Mouse (Mus musculus): ENCODE results near the gene Sv2a. TPM values are rescaled to one million over a fixed set of nuclear protein-coding genes. Genes with fewer than 3 reads are reported as not detected.

Gene Sv2a
- polyA plus RNA-seq (2015; fragmentation: Nextera tagmentation; extraction: Ambion mirVana) = 3.7 and 4.4 TPM in 2 replicates

- 1% methylated on average over 19 of the region's 23 CpGs for WGBS
- Histone ChIP-seq H3K9ac (peak within 1 kb of the TSS; percentile 58), H3K9me3 (no peaks in the 10 kb centered on the region), H3K27ac (no peak within 1 kb of the TSS), H3K4me2 (peak within 1 kb of the TSS; percentile 81), H3K36me3 (peaks cover 22% of the 10 kb centered on the region), H3K4me3 (peak within 1 kb of the TSS; percentile 52), H3K4me1 (peaks cover 17% of the 10 kb centered on the region), H3K27me3 (no peaks in the 10 kb centered on the region)
- ATAC-seq (ENCODE audit: borderline replicate concordance, extremely low read depth, low FRiP score, low TSS enrichment) = peak; percentile 56
Observed at GRCm38 (mm10) chr3:96180727-96181477, at the start of gene Sv2a. Sv2a (plus strand) TSS chr3:96181151.

GRCm38 (mm10) chr3:96132478-96132877 is 48.5 kb upstream of the Sv2a start:
- 69% methylated on average over 3 of the region's 3 CpGs for WGBS
- no peak overlapping the region for H3K4me2 ChIP-seq

GRCm38 (mm10) chr3:96133327-96133905 is 47.5 kb upstream of the Sv2a start:
- Histone ChIP-seq H3K9me3 (no peaks in the 10 kb centered on the region), H3K27me3 (no peaks in the 10 kb centered on the region), H3K4me3 (no peak overlapping the region), H3K36me3 (peaks cover 7% of the 10 kb centered on the region; the same call in 1 of the 2 replicates), H3K27ac (peak overlapping the region; percentile 4; the same call in 1 of the 2 replicates), H3K9ac (no peak overlapping the region), H3K4me2 (no peak overlapping the region), H3K4me1 (0 out of 2 replicates have a peak, but pooled peaks cover 10% of the 10 kb centered on the region)
- WGBS = 26% methylated on average over 11 of the region's 11 CpGs
- ATAC-seq (ENCODE audit: borderline replicate concordance, extremely low read depth, low FRiP score, low TSS enrichment) = no peak

More at GRCm38 (mm10) chr3:96132478-96132877, 48.5 kb upstream of the Sv2a start:
- Histone ChIP-seq H3K4me1 (0 out of 2 replicates have a peak, but pooled peaks cover 13% of the 10 kb centered on the region), H3K9ac (no peak overlapping the region), H3K9me3 (no peaks in the 10 kb centered on the region), H3K27ac (no peak overlapping the region), H3K4me3 (no peak overlapping the region), H3K36me3 (peaks cover 3% of the 10 kb centered on the region; the same call in 1 of the 2 replicates), H3K27me3 (no peaks in the 10 kb centered on the region)
- ATAC-seq (ENCODE audit: borderline replicate concordance, extremely low read depth, low FRiP score, low TSS enrichment) = no peak

GRCm38 (mm10) chr3:96135011-96135410 is 45.9 kb upstream of the Sv2a start:
- no peak overlapping the region for H3K9ac ChIP-seq
- 64% methylated on average over 3 of the region's 3 CpGs for WGBS
- H3K9me3 ChIP-seq = no peaks in the 10 kb centered on the region
- no peak for ATAC-seq (ENCODE audit: borderline replicate concordance, extremely low read depth, low FRiP score, low TSS enrichment)
- H3K27me3 ChIP-seq = no peaks in the 10 kb centered on the region
- no peak overlapping the region for H3K27ac ChIP-seq
- H3K36me3 ChIP-seq = peaks cover 15% of the 10 kb centered on the region; the same call in 1 of the 2 replicates
- H3K4me1 ChIP-seq = 0 out of 2 replicates have a peak, but pooled peaks cover 10% of the 10 kb centered on the region
- no peak overlapping the region for H3K4me2 ChIP-seq
- no peak overlapping the region for H3K4me3 ChIP-seq

- 14% methylated on average over 5 of the region's 5 CpGs for WGBS
- H3K27ac ChIP-seq = no peak overlapping the region
- no peaks in the 10 kb centered on the region for H3K4me1 ChIP-seq
- H3K4me2 ChIP-seq = no peak overlapping the region
- no peaks in the 10 kb centered on the region for H3K27me3 ChIP-seq
- H3K9me3 ChIP-seq = no peaks in the 10 kb centered on the region
- H3K36me3 ChIP-seq = peaks cover 44% of the 10 kb centered on the region
- no peak for ATAC-seq (ENCODE audit: borderline replicate concordance, extremely low read depth, low FRiP score, low TSS enrichment)
- H3K9ac ChIP-seq = no peak overlapping the region
- H3K4me3 ChIP-seq = no peak overlapping the region
Observed at GRCm38 (mm10) chr3:96147950-96148349, 33.0 kb upstream of the Sv2a start.

- Histone ChIP-seq H3K4me2 (no peak overlapping the region), H3K4me1 (no peaks in the 10 kb centered on the region), H3K4me3 (no peak overlapping the region), H3K9me3 (no peaks in the 10 kb centered on the region), H3K27ac (no peak overlapping the region), H3K27me3 (no peaks in the 10 kb centered on the region), H3K9ac (no peak overlapping the region), H3K36me3 (peaks cover 53% of the 10 kb centered on the region)
- WGBS = 87% methylated on average over 7 of the region's 7 CpGs
- no peak for ATAC-seq (ENCODE audit: borderline replicate concordance, extremely low read depth, low FRiP score, low TSS enrichment)
Observed at GRCm38 (mm10) chr3:96151836-96152235, 29.1 kb upstream of the Sv2a start.

GRCm38 (mm10) chr3:96152611-96153010 is 28.3 kb upstream of the Sv2a start:
- WGBS = 88% methylated on average over 5 of the region's 5 CpGs
- Histone ChIP-seq H3K4me3 (no peak overlapping the region), H3K36me3 (peaks cover 53% of the 10 kb centered on the region), H3K9ac (no peak overlapping the region), H3K4me2 (no peak overlapping the region), H3K9me3 (no peaks in the 10 kb centered on the region), H3K27ac (no peak overlapping the region), H3K4me1 (no peaks in the 10 kb centered on the region), H3K27me3 (no peaks in the 10 kb centered on the region)
- no peak for ATAC-seq (ENCODE audit: borderline replicate concordance, extremely low read depth, low FRiP score, low TSS enrichment)

- no peak for ATAC-seq (ENCODE audit: borderline replicate concordance, extremely low read depth, low FRiP score, low TSS enrichment)
- Histone ChIP-seq H3K27ac (no peak overlapping the region), H3K4me2 (no peak overlapping the region), H3K4me3 (no peak overlapping the region), H3K36me3 (peaks cover 52% of the 10 kb centered on the region), H3K9me3 (no peaks in the 10 kb centered on the region), H3K27me3 (no peaks in the 10 kb centered on the region), H3K9ac (no peak overlapping the region), H3K4me1 (peaks cover 9% of the 10 kb centered on the region)
- WGBS = 83% methylated on average over 8 of the region's 8 CpGs
Observed at GRCm38 (mm10) chr3:96155501-96155900, 25.4 kb upstream of the Sv2a start.

- no peaks in the 10 kb centered on the region for H3K27me3 ChIP-seq
- no peaks in the 10 kb centered on the region for H3K9me3 ChIP-seq
- H3K4me3 ChIP-seq = no peak overlapping the region
- H3K27ac ChIP-seq = peak overlapping the region; percentile 51
- no peak overlapping the region for H3K9ac ChIP-seq
- H3K36me3 ChIP-seq = peaks cover 12% of the 10 kb centered on the region
- 69% methylated on average over 4 of the region's 4 CpGs for WGBS
- H3K4me2 ChIP-seq = peak overlapping the region; percentile 89; the same call in 1 of the 2 replicates
- H3K4me1 ChIP-seq = peaks cover 19% of the 10 kb centered on the region
- no peak for ATAC-seq (ENCODE audit: borderline replicate concordance, extremely low read depth, low FRiP score, low TSS enrichment)
Observed at GRCm38 (mm10) chr3:96159820-96160219, 21.1 kb upstream of the Sv2a start.

- Histone ChIP-seq H3K36me3 (peaks cover 8% of the 10 kb centered on the region), H3K4me3 (no peak overlapping the region), H3K9ac (no peak overlapping the region), H3K4me1 (peaks cover 19% of the 10 kb centered on the region), H3K27me3 (no peaks in the 10 kb centered on the region), H3K4me2 (peak overlapping the region; percentile 89), H3K27ac (peak overlapping the region; percentile 51), H3K9me3 (no peaks in the 10 kb centered on the region)
- 33% methylated on average over 4 of the region's 4 CpGs for WGBS
- peak; percentile 64; the same call in 1 of the 2 replicates for ATAC-seq (ENCODE audit: borderline replicate concordance, extremely low read depth, low FRiP score, low TSS enrichment)
Observed at GRCm38 (mm10) chr3:96160222-96160802, 20.6 kb upstream of the Sv2a start.

- Histone ChIP-seq H3K4me2 (peak overlapping the region; percentile 89), H3K4me1 (peaks cover 19% of the 10 kb centered on the region), H3K27me3 (no peaks in the 10 kb centered on the region), H3K4me3 (peak overlapping the region; percentile 49), H3K36me3 (peaks cover 1% of the 10 kb centered on the region; the same call in 1 of the 2 replicates), H3K9me3 (no peaks in the 10 kb centered on the region), H3K27ac (peak overlapping the region; percentile 51), H3K9ac (peak overlapping the region; percentile 43)
- 1% methylated on average over 12 of the region's 12 CpGs for WGBS
- peak; percentile 55; the same call in 1 of the 2 replicates for ATAC-seq (ENCODE audit: borderline replicate concordance, extremely low read depth, low FRiP score, low TSS enrichment)
Observed at GRCm38 (mm10) chr3:96160803-96161516, 20.0 kb upstream of the Sv2a start.

Data from lung, embryonic 15.5 days (tissue).